Mouse (Mus musculus) spleen, adult 2 months (tissue): ENCODE results near the gene Tnrc18.

ENCODE experiments used
- CTCF ChIP-seq: fragments of 200-500 bp; IDR thresholded peaks from 2 replicates; pipeline ENCODE4 v1.5.1; 2011; ENCODE audit warnings: mild to moderate bottlenecking, inconsistent platforms; ENCODE audit not compliant: insufficient read depth, insufficient read length, insufficient replicate concordance; ENCODE audit errors: extremely low read depth
- POLR2A ChIP-seq: fragments of 200-500 bp; IDR thresholded peaks from 2 replicates; pipeline ENCODE4 v1.6.1; 2011; ENCODE audit warnings: low read depth, low read length, inconsistent platforms

DNA sequence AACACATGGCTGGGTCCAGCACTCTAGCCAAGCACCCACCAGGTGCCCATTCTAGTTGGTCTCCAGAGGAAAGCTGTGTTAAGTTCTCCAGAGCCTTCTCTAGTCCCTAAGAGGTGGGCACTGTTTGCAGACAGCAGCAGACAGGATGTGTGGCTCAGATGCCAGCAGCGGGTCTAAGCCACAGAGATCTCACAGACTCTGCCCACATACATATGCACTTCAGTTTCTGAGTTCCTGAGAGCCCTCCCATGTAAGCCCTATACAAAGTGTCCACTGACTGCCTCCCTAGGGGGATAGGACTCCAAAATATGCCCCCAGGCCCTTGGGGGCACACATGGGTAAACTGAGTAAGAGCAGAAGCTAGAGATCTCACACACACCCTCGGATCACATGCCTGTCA, 23.3 kb downstream of the Tnrc18 start:
- TF ChIP-seq POLR2A = no peak
- TF ChIP-seq CTCF = no peak
